Mouse (Mus musculus): Measurements from ENCODE around the gene Xpo4.

Xpo4 gene

GRCm38 (mm10) chr14:57537261-57538015, 127.8 kb downstream of the Xpo4 start:
- DNase-seq (ENCODE audit: low spot score), result no peak

- no peak for DNase-seq (ENCODE audit: low spot score)
Measured at GRCm38 (mm10) chr14:57536820-57537219, 128.4 kb downstream of the Xpo4 start.

GRCm38 (mm10) chr14:57535646-57536045, 129.6 kb downstream of the Xpo4 start:
- no peak for DNase-seq (ENCODE audit: low spot score)

GRCm38 (mm10) chr14:57534961-57535360, 130.3 kb downstream of the Xpo4 start:
- DNase-seq (ENCODE audit: low spot score), result no peak

- no peak for DNase-seq (ENCODE audit: low spot score)
Measured at GRCm38 (mm10) chr14:57534346-57534745, 130.9 kb downstream of the Xpo4 start.

GRCm38 (mm10) chr14:57533841-57534240, 131.4 kb downstream of the Xpo4 start:
- no peak for DNase-seq (ENCODE audit: low spot score)

GRCm38 (mm10) chr14:57533214-57533613, 132.0 kb downstream of the Xpo4 start:
- peak; percentile 21 for DNase-seq (ENCODE audit: low spot score)

- DNase-seq (ENCODE audit: low spot score), result no peak
Measured at GRCm38 (mm10) chr14:57532577-57532976, 132.7 kb downstream of the Xpo4 start.

- DNase-seq (ENCODE audit: low spot score), result no peak
Measured at GRCm38 (mm10) chr14:57529786-57530515, 135.3 kb downstream of the Xpo4 start.

GRCm38 (mm10) chr14:57529086-57529785, 136.0 kb downstream of the Xpo4 start:
- DNase-seq (ENCODE audit: low spot score), result no peak

- DNase-seq (ENCODE audit: low spot score), result no peak
Measured at GRCm38 (mm10) chr14:57527598-57527997, 137.6 kb downstream of the Xpo4 start.

Data from c-Kit-positive CD71-positive TER-119-positive erythroid progenitor cells, embryonic 14.5 days (primary cell).